Mouse (Mus musculus) forebrain, embryonic 13.5 days (tissue): Measurements from ENCODE around the gene Acvr1. TPM values are rescaled to one million over a fixed set of nuclear protein-coding genes. Genes with fewer than 3 reads are reported as not detected.

ENCODE experiments used
- ATAC-seq: fragments of 200-750 bp; cut with Nextera tagmentation; 2 replicates; pipeline ENCODE4 v1.8.0; 2017
- H3K27ac ChIP-seq: fragments of 300-500 bp; sonication (generic); 2 replicates; pipeline ENCODE4 v1.5.1; 2015; ENCODE audit warnings: inconsistent platforms, mild to moderate bottlenecking, moderate library complexity
- H3K27me3 ChIP-seq: fragments of 300-500 bp; sonication (generic); 2 replicates; pipeline ENCODE4 v1.6.1; 2015; ENCODE audit warnings: mild to moderate bottlenecking, inconsistent platforms
- H3K36me3 ChIP-seq: fragments of 300-500 bp; sonication (generic); 2 replicates; pipeline ENCODE4 v1.6.1; 2015; ENCODE audit warnings: mild to moderate bottlenecking, inconsistent platforms; ENCODE audit not compliant: poor library complexity, severe bottlenecking
- H3K4me1 ChIP-seq: fragments of 300-500 bp; sonication (generic); 2 replicates; pipeline ENCODE4 v1.6.1; 2015; ENCODE audit warnings: inconsistent platforms
- H3K4me2 ChIP-seq: fragments of 300-500 bp; sonication (generic); 2 replicates; pipeline ENCODE4 v1.6.1; 2015; ENCODE audit warnings: inconsistent platforms, mild to moderate bottlenecking, moderate library complexity
- H3K4me3 ChIP-seq: fragments of 300-500 bp; sonication (generic); 2 replicates; pipeline ENCODE4 v1.5.1; 2015; ENCODE audit warnings: mild to moderate bottlenecking, inconsistent platforms
- H3K9ac ChIP-seq: fragments of 300-500 bp; sonication (generic); 2 replicates; pipeline ENCODE4 v1.6.1; 2015; ENCODE audit warnings: mild to moderate bottlenecking, inconsistent platforms
- H3K9me3 ChIP-seq: fragments of 300-500 bp; sonication (generic); replicated peaks from 2 replicates; pipeline ENCODE4 v1.6.1; 2016; ENCODE audit warnings: inconsistent platforms
- WGBS: fragments of 180-500 bp; shearing (Covaris S2); methylation state at CpG from one replicate; pipeline ENCODE4 v1.1.7; 2015; 5-methylcytosine and 5-hydroxymethylcytosine counted together
- polyA plus RNA-seq: library from polyadenylated mRNA; unstranded; fragments of >200 nt; fragmentation: Nextera tagmentation; extraction: Ambion mirVana; gene quantifications from 2 replicates; pipeline ENCODE4 v1.2.1, GENCODE M21; 2015

The Acvr1 gene
- polyA plus RNA-seq, 1 experiment from 2014 or later = 4.6 TPM

DNA sequence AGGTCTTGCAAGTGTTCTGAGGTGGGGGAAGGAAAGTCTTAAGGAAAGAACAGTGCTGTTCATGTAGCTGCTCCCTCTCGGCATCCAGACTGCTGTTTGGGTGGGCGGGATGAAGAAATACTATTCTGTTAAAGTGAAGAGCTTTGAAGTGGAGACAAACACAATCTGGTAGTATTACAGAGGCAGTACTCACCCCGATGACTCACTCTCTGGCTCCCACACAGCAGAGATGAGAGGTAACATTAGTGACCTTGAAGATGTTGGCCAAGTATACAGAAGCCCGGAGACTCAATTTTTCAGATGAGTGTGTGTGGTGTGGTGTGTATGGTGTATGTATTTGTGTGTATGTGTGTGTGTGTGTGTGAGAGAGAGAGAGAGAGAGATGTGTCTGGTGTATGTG, 22.7 kb upstream of the Acvr1 start:
- no peak for ATAC-seq
- Histone ChIP-seq H3K9me3 (no peaks in the 10 kb centered on the region), H3K9ac (no peak overlapping the region), H3K27me3 (no peaks in the 10 kb centered on the region), H3K27ac (no peak overlapping the region), H3K4me2 (no peak overlapping the region), H3K4me1 (peaks cover 10% of the 10 kb centered on the region), H3K4me3 (no peak overlapping the region), H3K36me3 (no peaks in the 10 kb centered on the region)
- 80% methylated on average over 4 of the region's 4 CpGs for WGBS

DNA sequence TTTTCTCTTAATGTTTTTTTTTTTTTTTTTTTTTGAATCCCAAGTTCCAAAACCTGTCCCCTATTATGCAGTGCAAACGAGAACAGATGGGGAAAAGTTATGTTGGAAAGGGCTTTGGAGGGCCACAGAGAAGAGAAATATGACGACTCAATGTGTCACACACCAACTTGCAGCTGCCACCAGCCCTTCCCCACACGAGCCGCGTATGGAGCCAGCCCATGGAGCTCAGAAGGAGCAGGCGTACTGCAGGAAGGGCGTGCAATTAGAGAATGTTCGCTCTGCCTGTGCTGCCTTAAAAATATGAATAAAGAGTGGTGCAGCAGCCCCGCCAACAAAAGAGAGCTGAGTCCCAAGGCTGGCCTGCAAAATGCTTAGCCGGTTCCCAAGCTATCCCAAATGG, 19.4 kb upstream of the Acvr1 start:
- H3K27me3 ChIP-seq = no peaks in the 10 kb centered on the region
- no peak overlapping the region for H3K9ac ChIP-seq
- peak; percentile 91 for ATAC-seq
- no peaks in the 10 kb centered on the region for H3K36me3 ChIP-seq
- peak overlapping the region; percentile 68 for H3K27ac ChIP-seq
- H3K4me2 ChIP-seq = no peak overlapping the region
- WGBS = 56% methylated on average over 10 of the region's 10 CpGs
- no peaks in the 10 kb centered on the region for H3K9me3 ChIP-seq
- no peak overlapping the region for H3K4me3 ChIP-seq
- peaks cover 10% of the 10 kb centered on the region for H3K4me1 ChIP-seq

DNA sequence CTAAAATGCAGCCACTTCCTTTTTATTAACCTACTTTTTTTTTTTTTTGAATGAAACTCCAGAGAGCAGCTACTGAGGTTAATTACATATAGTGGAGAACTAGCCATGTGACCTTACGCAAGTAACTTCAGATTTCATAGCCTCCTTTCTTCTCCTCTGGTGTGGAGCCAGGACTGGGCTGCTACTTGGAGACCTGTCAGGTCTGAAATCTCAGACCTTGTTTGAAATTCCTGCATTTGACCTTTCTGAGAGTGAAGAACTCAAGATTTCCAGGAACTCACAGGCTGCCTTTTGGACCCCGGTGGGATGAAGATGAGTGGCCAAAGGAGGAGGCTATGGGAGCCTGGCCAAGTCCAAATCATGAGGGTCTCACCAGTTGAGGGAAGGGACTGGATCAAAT, 7.2 kb upstream of the Acvr1 start:
- no peak overlapping the region for H3K9ac ChIP-seq
- no peaks in the 10 kb centered on the region for H3K36me3 ChIP-seq
- H3K4me1 ChIP-seq = peaks cover 2% of the 10 kb centered on the region; the same call in 1 of the 2 replicates
- H3K4me2 ChIP-seq = no peak overlapping the region
- no peak overlapping the region for H3K4me3 ChIP-seq
- 83% methylated on average over 2 of the region's 2 CpGs for WGBS
- no peaks in the 10 kb centered on the region for H3K27me3 ChIP-seq
- H3K27ac ChIP-seq = no peak overlapping the region
- ATAC-seq = no peak
- no peaks in the 10 kb centered on the region for H3K9me3 ChIP-seq

DNA sequence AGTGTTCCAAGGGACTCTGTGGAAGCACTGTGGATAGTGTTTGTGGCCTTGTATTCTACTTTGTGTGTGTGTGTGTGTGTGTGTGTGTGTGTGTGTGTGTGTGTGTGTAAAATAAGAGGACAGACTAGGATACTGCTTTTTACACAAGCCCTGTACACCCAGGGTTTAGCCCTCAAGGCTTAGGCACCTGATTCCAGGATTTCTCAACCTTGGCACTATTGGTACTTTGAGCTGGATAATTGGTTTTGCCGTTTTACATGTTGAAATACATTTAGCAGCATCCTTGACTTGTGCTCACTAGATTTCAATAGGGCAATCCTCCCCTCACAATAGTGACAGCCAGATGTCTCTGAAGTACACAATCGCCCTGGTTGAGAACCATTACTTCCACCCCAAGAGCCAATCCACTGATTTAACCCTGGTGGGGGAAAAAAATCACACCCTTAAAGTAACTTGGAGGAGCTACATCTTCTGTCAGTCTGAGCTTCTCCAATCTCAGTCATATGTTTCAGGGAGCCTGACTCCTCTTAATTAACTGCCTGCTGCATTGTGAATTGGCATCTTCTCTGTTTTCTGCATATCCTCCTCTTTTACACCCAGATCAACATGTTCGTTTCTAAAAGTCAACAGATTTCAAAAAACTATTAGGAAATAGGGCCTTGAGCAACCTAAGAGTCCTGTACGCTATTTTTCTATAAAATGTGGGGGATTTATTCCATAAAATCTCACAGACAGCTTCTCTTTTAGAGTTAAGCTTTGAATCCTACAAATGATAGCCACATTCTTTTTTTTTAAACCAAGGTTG, 2.1 kb upstream of the Acvr1 start:
- H3K27me3 ChIP-seq = no peaks in the 10 kb centered on the region
- peak overlapping the region; percentile 95; the same call in 1 of the 2 replicates for H3K9ac ChIP-seq
- H3K9me3 ChIP-seq = no peaks in the 10 kb centered on the region
- peak overlapping the region; percentile 97 for H3K27ac ChIP-seq
- H3K4me1 ChIP-seq = peaks cover 38% of the 10 kb centered on the region
- peak overlapping the region; percentile 74 for H3K4me2 ChIP-seq
- 52% methylated on average over 4 of the region's 4 CpGs for WGBS
- H3K4me3 ChIP-seq = peak overlapping the region; percentile 89
- no peak for ATAC-seq
- no peaks in the 10 kb centered on the region for H3K36me3 ChIP-seq

DNA sequence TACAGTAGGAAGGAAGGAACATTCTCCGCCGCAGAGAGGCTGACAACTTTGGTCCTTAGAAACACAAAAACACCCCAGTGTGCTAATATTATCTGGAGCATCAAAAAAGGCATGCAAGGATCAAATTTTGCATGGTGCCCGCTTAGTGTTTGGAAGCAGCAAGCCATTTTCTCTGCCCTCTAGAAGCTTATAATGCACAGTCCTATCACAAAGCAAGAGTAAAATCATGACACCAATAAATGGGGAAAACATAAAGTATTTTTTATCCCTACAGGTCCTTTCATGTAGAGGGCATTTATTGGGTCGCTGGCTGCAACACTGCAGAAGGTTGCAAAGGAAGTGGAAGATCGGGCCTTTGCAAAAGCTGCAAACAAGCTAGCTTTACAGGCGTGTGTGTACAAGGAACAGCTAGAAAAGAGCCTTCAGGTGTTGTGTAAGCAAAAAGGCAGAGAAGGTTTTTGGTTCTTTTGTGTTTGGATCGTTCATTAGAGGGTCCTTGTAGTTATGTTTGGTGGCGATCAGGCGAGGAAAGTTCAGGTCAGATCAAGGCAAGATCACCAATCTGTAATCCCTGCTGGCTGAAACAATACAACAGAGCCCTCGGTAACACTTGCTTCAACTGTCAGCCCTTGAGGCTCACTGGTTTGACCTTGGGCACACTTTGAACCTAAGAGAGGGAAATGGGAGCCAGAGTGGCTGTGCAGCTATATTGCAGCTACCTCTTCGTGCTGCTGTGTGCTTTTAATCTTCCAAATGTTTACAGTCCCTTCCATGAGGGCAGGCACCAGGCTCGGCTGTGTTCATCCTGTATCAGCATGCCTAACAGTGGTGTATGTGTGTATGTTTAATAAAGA, 1.1 kb upstream of the Acvr1 start:
- ATAC-seq = no peak
- peaks cover 41% of the 10 kb centered on the region for H3K4me1 ChIP-seq
- H3K9me3 ChIP-seq = no peaks in the 10 kb centered on the region
- H3K4me3 ChIP-seq = peak overlapping the region; percentile 89
- peak overlapping the region; percentile 95 for H3K9ac ChIP-seq
- no peaks in the 10 kb centered on the region for H3K36me3 ChIP-seq
- 5% methylated on average over 12 of the region's 12 CpGs for WGBS
- H3K27ac ChIP-seq = peak overlapping the region; percentile 97
- peak overlapping the region; percentile 74 for H3K4me2 ChIP-seq
- H3K27me3 ChIP-seq = no peaks in the 10 kb centered on the region

DNA sequence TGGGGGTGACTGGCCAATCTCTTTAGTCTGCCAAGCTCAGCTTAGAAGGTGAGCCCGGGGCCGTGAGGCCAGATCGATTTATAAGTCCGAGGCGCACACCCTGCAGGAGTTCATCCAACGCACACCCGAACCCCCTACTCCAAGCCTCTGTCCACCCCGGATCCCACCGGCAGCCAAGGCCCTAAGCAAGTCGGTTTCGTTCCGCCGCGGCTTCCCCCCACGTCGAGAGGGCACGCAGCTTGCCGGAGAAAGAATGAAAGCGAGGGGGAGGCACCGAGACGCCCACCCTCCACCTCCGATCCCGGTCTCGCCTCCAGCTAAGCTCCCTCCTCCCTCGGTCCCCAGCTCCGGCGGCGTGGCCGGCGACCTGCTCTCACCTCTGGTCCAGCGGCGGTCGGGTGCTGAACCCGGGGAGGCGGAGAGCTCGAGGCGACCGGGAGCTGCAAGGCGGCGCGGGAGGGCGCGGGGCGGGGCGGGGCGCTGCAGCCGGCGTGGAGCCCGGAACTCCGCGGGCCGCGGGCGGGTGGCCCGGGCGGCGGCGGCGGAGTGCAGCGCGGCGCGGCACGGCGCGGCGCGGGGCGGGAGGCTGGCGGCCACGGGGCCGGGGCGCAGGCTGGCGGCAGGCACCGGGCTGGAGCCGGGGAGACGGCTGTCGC, 419 bp downstream of the Acvr1 start:
- H3K9me3 ChIP-seq = no peaks in the 10 kb centered on the region
- peak overlapping the region; percentile 95 for H3K9ac ChIP-seq
- H3K36me3 ChIP-seq = no peaks in the 10 kb centered on the region
- peak overlapping the region; percentile 74 for H3K4me2 ChIP-seq
- H3K27me3 ChIP-seq = no peaks in the 10 kb centered on the region
- H3K27ac ChIP-seq = peak overlapping the region; percentile 97
- H3K4me3 ChIP-seq = peak overlapping the region; percentile 89
- ATAC-seq = peak; percentile 67
- peaks cover 41% of the 10 kb centered on the region for H3K4me1 ChIP-seq
- under 1% methylated on average over 39 of the region's 78 CpGs for WGBS

DNA sequence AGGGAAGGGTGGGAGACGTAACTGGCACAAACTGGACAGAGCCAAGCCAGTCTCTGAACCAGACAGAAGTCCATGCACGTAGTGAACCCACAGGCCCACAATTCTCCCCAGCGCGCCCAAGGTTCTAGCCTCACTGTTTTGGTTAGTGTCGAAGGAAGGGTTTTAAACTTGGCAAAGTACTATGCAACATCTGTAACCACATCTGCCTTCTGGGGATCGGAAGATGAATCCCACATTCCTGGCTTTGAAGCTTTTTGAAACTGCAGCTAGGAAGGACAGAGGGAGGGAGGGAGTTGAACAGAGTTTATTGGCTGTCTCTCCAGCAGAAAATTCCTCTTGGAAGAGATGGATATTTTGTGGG, 928 bp downstream of the Acvr1 start:
- H3K27ac ChIP-seq = peak overlapping the region; percentile 97; the same call in 1 of the 2 replicates
- H3K9ac ChIP-seq = peak overlapping the region; percentile 95
- no peaks in the 10 kb centered on the region for H3K36me3 ChIP-seq
- no peaks in the 10 kb centered on the region for H3K27me3 ChIP-seq
- peaks cover 41% of the 10 kb centered on the region for H3K4me1 ChIP-seq
- ATAC-seq = no peak
- 2% methylated on average over 6 of the region's 6 CpGs for WGBS
- peak overlapping the region; percentile 74 for H3K4me2 ChIP-seq
- peak overlapping the region; percentile 89 for H3K4me3 ChIP-seq
- H3K9me3 ChIP-seq = no peaks in the 10 kb centered on the region

DNA sequence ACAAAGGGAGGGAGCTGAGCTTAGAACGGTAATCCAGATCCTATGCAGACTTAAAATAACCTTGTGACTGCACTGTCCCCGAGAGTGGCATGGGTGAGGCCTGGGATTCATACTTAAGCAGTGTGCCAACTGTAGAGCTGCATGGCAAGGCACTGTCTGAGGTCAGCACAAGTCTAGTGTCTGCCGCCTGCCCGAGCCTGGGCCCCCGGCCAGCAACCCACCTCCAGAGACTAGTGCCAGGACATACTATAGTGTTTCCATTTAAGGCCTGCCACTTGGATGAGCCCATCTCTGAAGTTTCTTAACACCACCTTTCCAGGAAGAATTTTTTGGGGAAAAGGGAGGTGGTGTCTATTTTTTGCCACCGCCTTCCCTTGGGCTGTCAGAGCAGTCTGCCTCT, 1.7 kb downstream of the Acvr1 start:
- WGBS = 40% methylated on average over 6 of the region's 6 CpGs
- H3K4me2 ChIP-seq = peak overlapping the region; percentile 74
- H3K4me3 ChIP-seq = peak overlapping the region; percentile 89
- H3K9me3 ChIP-seq = no peaks in the 10 kb centered on the region
- no peaks in the 10 kb centered on the region for H3K27me3 ChIP-seq
- peak overlapping the region; percentile 53 for H3K9ac ChIP-seq
- ATAC-seq = no peak
- no peaks in the 10 kb centered on the region for H3K36me3 ChIP-seq
- H3K27ac ChIP-seq = no peak overlapping the region
- H3K4me1 ChIP-seq = peaks cover 41% of the 10 kb centered on the region

DNA sequence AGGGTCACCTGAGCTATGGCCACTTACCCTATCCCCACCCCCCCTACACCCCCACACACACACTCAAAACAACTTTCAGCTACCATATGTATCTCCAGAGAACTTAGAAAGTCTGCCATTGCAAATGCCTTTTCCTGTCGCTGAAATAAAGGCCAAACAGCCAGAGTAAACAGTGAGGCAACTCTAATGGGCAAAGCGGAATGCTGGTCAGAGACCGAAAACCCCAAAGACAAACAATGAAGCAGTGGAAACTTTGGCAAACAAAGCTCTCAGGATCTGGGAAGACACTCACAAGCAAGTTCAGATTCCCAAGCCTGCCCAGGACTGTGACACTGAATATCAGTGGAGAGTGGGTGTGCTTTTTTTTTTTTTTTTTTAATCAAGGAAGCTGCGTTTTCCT, 4.8 kb downstream of the Acvr1 start:
- Histone ChIP-seq H3K9ac (no peak overlapping the region), H3K4me1 (peaks cover 26% of the 10 kb centered on the region), H3K9me3 (no peaks in the 10 kb centered on the region), H3K27ac (no peak overlapping the region), H3K4me2 (no peak overlapping the region), H3K36me3 (no peaks in the 10 kb centered on the region), H3K27me3 (no peaks in the 10 kb centered on the region), H3K4me3 (no peak overlapping the region)
- no peak for ATAC-seq
- WGBS = 77% methylated on average over 4 of the region's 4 CpGs

DNA sequence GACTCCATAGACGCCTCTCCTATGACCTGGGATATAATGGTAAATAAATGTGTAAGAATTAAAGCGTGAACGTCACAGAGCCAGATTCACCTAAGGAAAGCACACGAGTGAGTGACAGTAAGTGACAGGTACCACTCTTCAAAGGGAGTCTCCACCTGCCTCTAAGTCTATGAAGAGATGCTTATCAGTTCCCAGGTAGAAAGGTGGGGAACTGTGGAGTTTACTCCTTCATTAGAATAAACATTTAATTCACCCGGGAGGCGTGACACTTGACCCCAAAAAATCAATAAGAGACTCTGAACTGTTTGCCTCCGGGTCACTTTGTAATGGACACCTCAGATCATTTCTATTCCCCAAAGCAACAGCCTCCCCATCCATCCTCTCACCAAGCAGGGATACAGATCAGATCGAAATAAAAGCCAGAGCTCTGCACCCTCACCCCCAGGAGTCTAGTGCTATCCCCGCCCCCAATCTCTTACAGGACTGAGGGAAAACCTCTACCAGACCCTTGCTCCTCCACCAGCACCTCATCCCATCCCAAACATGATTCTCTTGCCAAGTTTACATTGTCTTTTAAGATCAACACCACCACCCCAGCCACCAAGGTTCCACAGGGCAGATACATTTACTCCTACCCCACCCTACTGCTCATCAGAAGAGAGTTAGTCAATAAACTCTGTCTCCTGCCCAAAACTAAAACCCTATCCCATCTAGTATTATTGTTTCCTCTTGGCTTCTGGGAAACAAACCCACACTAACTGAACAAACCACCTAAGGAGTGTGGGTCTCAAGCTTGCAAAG, 9.7 kb downstream of the Acvr1 start:
- Histone ChIP-seq H3K4me2 (no peak overlapping the region), H3K9me3 (no peaks in the 10 kb centered on the region), H3K9ac (no peak overlapping the region), H3K27ac (no peak overlapping the region), H3K4me1 (peaks cover 12% of the 10 kb centered on the region), H3K4me3 (no peak overlapping the region), H3K27me3 (no peaks in the 10 kb centered on the region), H3K36me3 (no peaks in the 10 kb centered on the region)
- ATAC-seq = no peak
- WGBS = 89% methylated on average over 9 of the region's 9 CpGs

DNA sequence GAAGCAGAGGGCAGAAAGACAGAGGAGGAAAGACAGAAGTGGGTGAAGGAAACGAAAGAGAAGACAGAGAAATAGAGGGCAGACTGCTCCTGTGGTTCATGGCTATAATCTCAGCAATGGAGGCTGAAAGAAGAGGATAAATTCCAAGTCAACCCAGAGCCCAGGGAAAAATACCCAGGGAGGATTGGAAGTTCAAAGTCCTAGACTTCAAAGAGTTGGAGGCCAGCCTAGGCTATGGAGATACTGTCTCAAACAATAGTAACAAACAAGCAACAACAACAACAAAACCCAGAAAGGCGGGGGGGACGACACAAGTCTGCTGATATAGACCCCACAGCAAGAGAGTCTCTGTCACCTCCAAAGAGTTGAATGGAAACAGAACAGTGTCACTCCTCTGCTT, 14.7 kb downstream of the Acvr1 start:
- no peak for ATAC-seq
- Histone ChIP-seq H3K36me3 (no peaks in the 10 kb centered on the region), H3K9me3 (no peaks in the 10 kb centered on the region), H3K4me3 (no peak overlapping the region), H3K9ac (no peak overlapping the region), H3K27ac (no peak overlapping the region), H3K4me1 (peaks cover 36% of the 10 kb centered on the region), H3K4me2 (no peak overlapping the region), H3K27me3 (no peaks in the 10 kb centered on the region)
- WGBS = 32% methylated on average over 3 of the region's 3 CpGs
